Mouse (Mus musculus) small intestine, adult 2 months (tissue): ENCODE results near the gene Vim. TPM values are rescaled to one million over a fixed set of nuclear protein-coding genes. Genes with fewer than 3 reads are reported as not detected.

Source experiments
- H3K27ac ChIP-seq: fragments of 200-500 bp; 2 replicates; pipeline ENCODE4 v1.5.1; 2012; ENCODE audit warnings: low read depth, low read length, control low read depth, inconsistent platforms; ENCODE audit not compliant: insufficient read depth
- H3K27me3 ChIP-seq: fragments of 200-500 bp; 2 replicates; pipeline ENCODE4 v1.6.1; 2012; ENCODE audit warnings: mild to moderate bottlenecking, moderate library complexity, low read length, inconsistent platforms; ENCODE audit not compliant: control insufficient read depth, insufficient read depth
- H3K36me3 ChIP-seq: fragments of 200-500 bp; 2 replicates; pipeline ENCODE4 v1.6.1; 2012; ENCODE audit warnings: mild to moderate bottlenecking, low read length, control low read depth, inconsistent platforms; ENCODE audit not compliant: control insufficient read depth, insufficient read depth
- H3K4me1 ChIP-seq: fragments of 200-500 bp; 2 replicates; pipeline ENCODE4 v1.6.1; 2012; ENCODE audit warnings: low read length, inconsistent platforms, mixed read lengths; ENCODE audit not compliant: control insufficient read depth, insufficient read depth, insufficient read length
- H3K4me3 ChIP-seq: fragments of 200-500 bp; 2 replicates; pipeline ENCODE4 v1.5.1; 2012; ENCODE audit warnings: low read depth, mild to moderate bottlenecking, control low read depth, inconsistent platforms, low read length, moderate library complexity
- CTCF ChIP-seq: fragments of 200-500 bp; IDR thresholded peaks from 2 replicates; pipeline ENCODE4 v1.5.1; 2012; ENCODE audit warnings: low read depth, mild to moderate bottlenecking, control low read depth, inconsistent platforms, low read length, moderate library complexity, mixed read lengths; ENCODE audit not compliant: insufficient replicate concordance, insufficient read length; ENCODE audit errors: extremely low read depth
- POLR2A ChIP-seq: fragments of 200-500 bp; IDR thresholded peaks from 2 replicates; pipeline ENCODE4 v1.6.1; 2012; ENCODE audit warnings: low read depth, mild to moderate bottlenecking, control low read depth, inconsistent platforms, low read length, moderate library complexity
- WGBS: fragments of 180-500 bp; shearing (Covaris S2); methylation state at CpG from one replicate; pipeline ENCODE4 v1.1.7; 2018; 5-methylcytosine and 5-hydroxymethylcytosine counted together
- polyA plus RNA-seq: library from polyadenylated mRNA; depleted of rRNA; stranded (reverse); fragments of >200 nt; gene quantifications from 2 replicates; pipeline ENCODE4 v1.2.3, GENCODE M21; 2012; rRNA removed

The Vim gene
- polyA plus RNA-seq, result 262 and 287 TPM in 2 replicates

- WGBS, result under 1% methylated on average over 26 of the region's 26 CpGs
- no peak for TF ChIP-seq CTCF
- TF ChIP-seq POLR2A, result peak; percentile 38; the same call in 1 of the 2 replicates
- Histone ChIP-seq H3K27ac (peak within 1 kb of the TSS; percentile 82), H3K36me3 (peaks cover 3% of the 10 kb centered on the region; the same call in 1 of the 2 replicates), H3K4me1 (peaks cover 14% of the 10 kb centered on the region), H3K27me3 (peaks cover 8% of the 10 kb centered on the region), H3K4me3 (peak within 1 kb of the TSS; percentile 61)
These were observed at the start of gene Vim for GRCm38 (mm10) chr2:13573408-13574065. Gene Vim (plus strand): TSS chr2:13573927.

GRCm38 (mm10) chr2:13526205-13526604, 47.5 kb upstream of the Vim start:
- peaks cover 4% of the 10 kb centered on the region; the same call in 1 of the 2 replicates for H3K4me1 ChIP-seq
- H3K36me3 ChIP-seq, result no peaks in the 10 kb centered on the region
- no peak overlapping the region for H3K4me3 ChIP-seq
- no peak overlapping the region for H3K27ac ChIP-seq
- TF ChIP-seq CTCF, result no peak
- TF ChIP-seq POLR2A, result no peak
- no peaks in the 10 kb centered on the region for H3K27me3 ChIP-seq
- WGBS, result 58% methylated on average over 2 of the region's 2 CpGs

GRCm38 (mm10) chr2:13527125-13527524, 46.6 kb upstream of the Vim start:
- no peaks in the 10 kb centered on the region for H3K36me3 ChIP-seq
- no peak overlapping the region for H3K27ac ChIP-seq
- peaks cover 4% of the 10 kb centered on the region; the same call in 1 of the 2 replicates for H3K4me1 ChIP-seq
- no peak for TF ChIP-seq CTCF
- no peak for TF ChIP-seq POLR2A
- no peaks in the 10 kb centered on the region for H3K27me3 ChIP-seq
- WGBS, result 59% methylated on average over 2 of the region's 2 CpGs
- no peak overlapping the region for H3K4me3 ChIP-seq

- H3K27ac ChIP-seq, result no peak overlapping the region
These were observed 46.2 kb upstream of the Vim start for GRCm38 (mm10) chr2:13527531-13527930.

GRCm38 (mm10) chr2:13529253-13529933, 44.3 kb upstream of the Vim start:
- no peak for TF ChIP-seq CTCF
- TF ChIP-seq POLR2A, result no peak
- Histone ChIP-seq H3K27me3 (no peaks in the 10 kb centered on the region), H3K4me1 (peaks cover 4% of the 10 kb centered on the region; the same call in 1 of the 2 replicates), H3K4me3 (no peak overlapping the region), H3K27ac (no peak overlapping the region), H3K36me3 (no peaks in the 10 kb centered on the region)
- 98% methylated on average over 3 of the region's 3 CpGs for WGBS

More at GRCm38 (mm10) chr2:13527531-13527930, 46.2 kb upstream of the Vim start:
- Histone ChIP-seq H3K27me3 (no peaks in the 10 kb centered on the region), H3K36me3 (no peaks in the 10 kb centered on the region), H3K4me1 (peaks cover 4% of the 10 kb centered on the region; the same call in 1 of the 2 replicates), H3K4me3 (no peak overlapping the region)
- 62% methylated on average over 4 of the region's 4 CpGs for WGBS
- TF ChIP-seq CTCF (no peak), POLR2A (no peak)

- Histone ChIP-seq H3K4me3 (no peak overlapping the region), H3K36me3 (no peaks in the 10 kb centered on the region), H3K27me3 (no peaks in the 10 kb centered on the region), H3K4me1 (peaks cover 7% of the 10 kb centered on the region; the same call in 1 of the 2 replicates), H3K27ac (no peak overlapping the region)
- no peak for TF ChIP-seq CTCF
- WGBS, result 73% methylated on average over 6 of the region's 6 CpGs
These were observed 43.1 kb upstream of the Vim start for GRCm38 (mm10) chr2:13530639-13531038.

- H3K27ac ChIP-seq, result no peak overlapping the region
- H3K27me3 ChIP-seq, result no peaks in the 10 kb centered on the region
- peaks cover 13% of the 10 kb centered on the region; the same call in 1 of the 2 replicates for H3K4me1 ChIP-seq
- H3K4me3 ChIP-seq, result no peak overlapping the region
- no peaks in the 10 kb centered on the region for H3K36me3 ChIP-seq
- no peak for TF ChIP-seq CTCF
- no peak for TF ChIP-seq POLR2A
These were observed 37.0 kb upstream of the Vim start for GRCm38 (mm10) chr2:13536747-13537146.
